Mouse (Mus musculus) stomach, embryonic 15.5 days (tissue): Measurements from ENCODE around the gene Hspa12a. TPM values are rescaled to one million over a fixed set of nuclear protein-coding genes. Genes with fewer than 3 reads are reported as not detected.

Experiments used
- ATAC-seq: fragments of 200-750 bp; cut with Nextera tagmentation; 2 replicates; pipeline ENCODE4 v1.8.0; 2017; ENCODE audit warnings: low read depth, moderate number of reproducible peaks, moderate TSS enrichment; ENCODE audit not compliant: insufficient read depth, low FRiP score
- H3K27ac ChIP-seq: fragments of 300-500 bp; sonication (generic); 2 replicates; pipeline ENCODE4 v1.5.1; 2015; ENCODE audit warnings: mild to moderate bottlenecking, inconsistent platforms
- H3K27me3 ChIP-seq: fragments of 300-500 bp; sonication (generic); replicated peaks from 2 replicates; pipeline ENCODE4 v1.6.1; 2015; ENCODE audit warnings: inconsistent platforms
- H3K36me3 ChIP-seq: fragments of 300-500 bp; sonication (generic); 2 replicates; pipeline ENCODE4 v1.6.1; 2015; ENCODE audit warnings: inconsistent platforms
- H3K4me1 ChIP-seq: fragments of 300-500 bp; sonication (generic); 2 replicates; pipeline ENCODE4 v1.6.1; 2015; ENCODE audit warnings: inconsistent platforms
- H3K4me2 ChIP-seq: fragments of 300-500 bp; sonication (generic); 2 replicates; pipeline ENCODE4 v1.6.1; 2015; ENCODE audit warnings: mild to moderate bottlenecking, inconsistent platforms
- H3K4me3 ChIP-seq: fragments of 300-500 bp; sonication (generic); replicated peaks from 2 replicates; pipeline ENCODE4 v1.5.1; 2015; ENCODE audit warnings: inconsistent platforms
- H3K9ac ChIP-seq: fragments of 300-500 bp; sonication (generic); 2 replicates; pipeline ENCODE4 v1.6.1; 2015; ENCODE audit warnings: inconsistent platforms
- H3K9me3 ChIP-seq: fragments of 300-500 bp; sonication (generic); 2 replicates; pipeline ENCODE4 v1.6.1; 2016; ENCODE audit warnings: inconsistent platforms
- WGBS: fragments of 180-500 bp; shearing (Covaris S2); methylation state at CpG from one replicate; pipeline ENCODE4 v1.1.7; 2015; 5-methylcytosine and 5-hydroxymethylcytosine counted together
- polyA plus RNA-seq: library from polyadenylated mRNA; unstranded; fragments of >200 nt; fragmentation: Nextera tagmentation; extraction: Ambion mirVana; gene quantifications from 2 replicates; pipeline ENCODE4 v1.2.1, GENCODE M21; 2015

Hspa12a gene
- polyA plus RNA-seq, 1 experiment from 2014 or later, result 6.0 TPM

DNA sequence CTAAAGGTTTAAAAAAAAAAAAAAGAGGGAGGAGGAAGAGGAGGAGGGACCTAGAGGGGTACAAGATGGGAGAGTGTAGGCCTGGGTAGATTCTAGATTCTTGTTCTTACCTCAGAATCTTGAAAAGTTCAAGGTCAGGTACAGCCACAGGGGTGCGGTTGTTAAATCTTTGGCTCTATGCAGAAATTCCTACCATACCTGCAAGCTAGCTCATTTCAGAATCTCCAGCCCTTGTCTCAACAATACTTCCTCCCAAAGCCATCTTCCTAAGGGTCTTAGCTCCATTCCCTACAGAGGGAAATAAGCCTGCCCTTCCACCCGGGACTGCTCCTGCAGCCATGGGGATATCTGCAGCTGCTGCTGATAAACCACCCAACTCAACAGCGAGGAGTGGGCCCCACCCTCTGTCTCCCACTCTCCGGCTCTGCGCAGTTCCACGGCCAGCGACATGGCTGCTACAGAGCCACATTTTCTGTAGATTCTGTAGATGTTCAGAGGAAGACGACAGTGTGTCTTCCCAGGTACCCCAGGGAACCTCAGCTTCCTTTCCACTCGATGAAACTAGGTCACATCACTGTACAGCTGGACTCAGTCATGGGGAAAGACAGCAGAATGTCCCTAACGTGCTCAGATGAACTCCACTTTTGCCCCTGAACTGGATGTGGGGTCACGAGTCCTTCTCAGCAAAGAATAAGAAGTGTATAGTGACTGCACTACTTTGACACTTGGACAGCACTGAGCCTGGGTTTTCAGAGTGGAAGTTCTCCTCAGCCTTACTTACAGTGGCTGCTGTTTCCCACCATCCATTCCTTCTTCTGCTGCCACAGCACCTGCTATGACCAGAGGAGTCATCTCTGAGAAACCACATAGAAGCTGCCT, 70.8 kb downstream of the Hspa12a start:
- Histone ChIP-seq H3K27ac (no peak overlapping the region), H3K27me3 (no peaks in the 10 kb centered on the region), H3K9me3 (no peaks in the 10 kb centered on the region), H3K4me1 (no peaks in the 10 kb centered on the region), H3K9ac (no peak overlapping the region), H3K4me2 (no peak overlapping the region), H3K4me3 (no peak overlapping the region), H3K36me3 (no peaks in the 10 kb centered on the region)
- WGBS, result 72% methylated on average over 11 of the region's 11 CpGs
- no peak for ATAC-seq

GRCm38 (mm10) chr19:58871878-58872277, 71.6 kb downstream of the Hspa12a start:
- Histone ChIP-seq H3K4me1 (no peaks in the 10 kb centered on the region), H3K36me3 (no peaks in the 10 kb centered on the region), H3K4me2 (no peak overlapping the region), H3K27ac (no peak overlapping the region), H3K9me3 (no peaks in the 10 kb centered on the region), H3K27me3 (no peaks in the 10 kb centered on the region), H3K9ac (no peak overlapping the region), H3K4me3 (no peak overlapping the region)
- WGBS, result 53% methylated on average over 6 of the region's 6 CpGs
- ATAC-seq, result no peak

GRCm38 (mm10) chr19:58866651-58867050, 76.8 kb downstream of the Hspa12a start:
- H3K27ac ChIP-seq, result no peak overlapping the region
- no peaks in the 10 kb centered on the region for H3K4me1 ChIP-seq
- WGBS, result 36% methylated on average over 4 of the region's 4 CpGs
- no peak overlapping the region for H3K9ac ChIP-seq
- H3K4me2 ChIP-seq, result no peak overlapping the region
- H3K4me3 ChIP-seq, result no peak overlapping the region
- no peaks in the 10 kb centered on the region for H3K9me3 ChIP-seq
- no peaks in the 10 kb centered on the region for H3K27me3 ChIP-seq
- no peaks in the 10 kb centered on the region for H3K36me3 ChIP-seq
- no peak for ATAC-seq

GRCm38 (mm10) chr19:58865224-58865623, 78.2 kb downstream of the Hspa12a start:
- Histone ChIP-seq H3K4me1 (peaks cover 9% of the 10 kb centered on the region), H3K9ac (no peak overlapping the region), H3K4me3 (no peak overlapping the region), H3K27me3 (no peaks in the 10 kb centered on the region), H3K27ac (no peak overlapping the region), H3K36me3 (no peaks in the 10 kb centered on the region), H3K4me2 (no peak overlapping the region), H3K9me3 (no peaks in the 10 kb centered on the region)
- no peak for ATAC-seq
- 45% methylated on average over 5 of the region's 5 CpGs for WGBS

DNA sequence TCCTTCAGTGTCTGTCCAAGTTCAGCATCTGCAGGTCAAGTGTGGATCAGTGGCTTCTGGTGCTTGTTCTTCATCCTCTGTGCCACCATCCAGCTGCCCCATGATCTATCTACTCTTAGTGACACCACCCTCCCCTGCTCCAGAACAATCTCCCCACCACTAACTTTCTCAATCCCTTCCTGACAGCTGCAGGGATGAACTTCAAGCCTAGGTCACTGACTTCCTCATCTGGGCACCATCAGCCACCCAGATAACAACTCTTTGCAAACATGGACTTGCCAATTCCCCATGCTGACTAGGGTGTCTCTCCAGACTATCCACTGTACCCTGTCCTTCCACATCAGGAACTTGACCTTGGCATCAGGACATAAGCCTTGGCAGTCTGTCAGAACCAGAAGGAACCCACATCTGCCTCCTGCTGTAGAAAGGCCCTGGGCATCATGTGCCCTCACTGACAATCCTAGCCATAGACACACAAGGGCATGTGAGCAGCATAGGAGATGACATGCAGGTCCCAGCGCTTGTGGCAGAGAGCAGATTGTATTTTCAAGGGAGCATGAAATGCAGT, 79.4 kb downstream of the Hspa12a start:
- H3K4me3 ChIP-seq, result no peak overlapping the region
- peaks cover 19% of the 10 kb centered on the region for H3K4me1 ChIP-seq
- ATAC-seq, result no peak
- H3K9ac ChIP-seq, result no peak overlapping the region
- no peaks in the 10 kb centered on the region; the same call in 1 of the 2 replicates for H3K27me3 ChIP-seq
- H3K36me3 ChIP-seq, result no peaks in the 10 kb centered on the region
- WGBS, result 95% methylated on average over 1 of the region's 1 CpGs
- no peaks in the 10 kb centered on the region for H3K9me3 ChIP-seq
- no peak overlapping the region for H3K4me2 ChIP-seq
- H3K27ac ChIP-seq, result no peak overlapping the region

DNA sequence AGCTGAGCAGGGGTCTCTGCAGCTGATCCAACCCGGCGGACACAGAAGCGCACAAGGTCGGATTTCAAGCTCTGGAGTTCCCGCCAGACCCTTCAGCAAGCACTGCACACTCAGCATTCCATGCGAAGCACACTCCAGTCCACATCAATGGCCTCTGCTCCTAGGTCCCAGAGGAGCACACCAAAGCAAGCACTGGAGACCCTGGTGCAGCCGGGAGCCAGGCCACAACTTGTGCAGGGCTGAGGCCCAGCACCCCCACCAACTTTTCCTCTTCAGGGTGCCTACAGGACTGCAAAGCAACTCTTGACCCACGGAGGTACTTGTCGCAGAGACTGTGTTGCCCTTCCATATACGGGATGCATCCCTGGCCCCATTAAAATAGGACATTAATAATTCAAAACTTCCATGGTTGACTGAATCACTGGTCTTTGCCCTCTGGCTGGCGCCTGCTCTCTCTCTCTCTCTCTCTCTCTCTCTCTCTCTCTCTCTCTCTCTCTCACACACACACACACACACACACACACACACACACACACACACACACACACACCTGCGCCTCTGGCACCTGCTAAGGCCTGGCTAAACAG, 82.2 kb downstream of the Hspa12a start:
- H3K27ac ChIP-seq, result peak overlapping the region; percentile 44; the same call in 1 of the 2 replicates
- no peak; the same call in 1 of the 2 replicates for ATAC-seq
- H3K4me3 ChIP-seq, result peak overlapping the region; percentile 66
- H3K4me1 ChIP-seq, result peaks cover 19% of the 10 kb centered on the region
- no peaks in the 10 kb centered on the region; the same call in 1 of the 2 replicates for H3K27me3 ChIP-seq
- H3K9me3 ChIP-seq, result no peaks in the 10 kb centered on the region
- H3K9ac ChIP-seq, result no peak overlapping the region
- H3K4me2 ChIP-seq, result peak overlapping the region; percentile 97
- H3K36me3 ChIP-seq, result no peaks in the 10 kb centered on the region
- 22% methylated on average over 12 of the region's 12 CpGs for WGBS

DNA sequence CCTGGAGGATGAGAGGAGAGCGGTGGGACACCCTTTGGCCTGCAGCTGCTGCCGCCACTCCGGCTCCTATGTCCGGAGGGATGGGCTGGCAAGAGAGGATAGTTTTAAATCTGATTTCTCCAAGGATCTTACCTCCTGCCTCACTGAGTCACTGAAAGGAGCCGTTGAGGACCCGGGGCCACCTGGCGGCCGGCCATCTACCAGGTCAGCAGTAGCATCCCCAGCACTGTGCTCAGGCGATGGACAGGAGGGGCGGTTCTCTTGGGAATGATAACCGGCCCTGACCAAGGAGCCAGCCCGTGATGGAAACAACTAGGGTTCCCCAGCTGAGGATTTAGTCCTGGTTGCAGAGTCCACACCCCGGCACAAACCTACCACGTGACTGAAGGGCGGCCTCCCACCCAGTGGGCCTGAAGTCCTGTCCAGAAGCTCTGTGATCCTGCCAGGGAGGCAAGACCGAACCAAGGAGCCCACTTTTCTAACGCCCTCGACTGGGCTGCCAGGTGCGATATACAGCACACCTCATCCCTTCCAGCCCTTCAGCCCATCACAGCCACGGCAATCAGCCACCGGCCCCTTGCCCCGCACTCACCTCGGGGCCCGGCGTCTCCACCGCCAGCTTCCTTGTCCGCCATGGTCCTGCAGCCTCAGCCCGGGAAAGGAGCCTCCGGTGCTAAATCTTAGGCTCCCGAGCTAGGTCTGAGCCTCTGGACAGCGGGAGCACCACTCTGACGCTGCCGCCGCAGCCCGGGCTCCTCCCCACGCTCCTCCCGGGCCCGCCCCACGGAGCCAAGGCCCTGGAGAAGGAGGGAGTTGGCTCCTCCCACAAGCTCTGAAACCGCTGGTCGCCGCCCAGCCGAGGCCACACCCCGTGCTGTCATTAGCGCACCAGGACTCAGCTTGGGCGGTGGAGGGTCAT, 82.9 kb downstream of the Hspa12a start:
- no peaks in the 10 kb centered on the region for H3K9me3 ChIP-seq
- WGBS, result under 1% methylated on average over 46 of the region's 46 CpGs
- H3K27me3 ChIP-seq, result no peaks in the 10 kb centered on the region; the same call in 1 of the 2 replicates
- peak overlapping the region; percentile 29 for H3K9ac ChIP-seq
- no peaks in the 10 kb centered on the region for H3K36me3 ChIP-seq
- peaks cover 19% of the 10 kb centered on the region for H3K4me1 ChIP-seq
- peak; percentile 91 for ATAC-seq
- peak overlapping the region; percentile 51 for H3K27ac ChIP-seq
- peak overlapping the region; percentile 97 for H3K4me2 ChIP-seq
- H3K4me3 ChIP-seq, result peak overlapping the region; percentile 66

- H3K4me2 ChIP-seq, result peak overlapping the region; percentile 97
- H3K36me3 ChIP-seq, result no peaks in the 10 kb centered on the region
- 1% methylated on average over 14 of the region's 14 CpGs for WGBS
- peaks cover 19% of the 10 kb centered on the region for H3K4me1 ChIP-seq
- no peaks in the 10 kb centered on the region for H3K9me3 ChIP-seq
- H3K9ac ChIP-seq, result no peak overlapping the region
- no peak for ATAC-seq
- no peaks in the 10 kb centered on the region; the same call in 1 of the 2 replicates for H3K27me3 ChIP-seq
- no peak overlapping the region for H3K27ac ChIP-seq
- peak overlapping the region; percentile 66 for H3K4me3 ChIP-seq
Measured at GRCm38 (mm10) chr19:58859831-58860254, 83.6 kb downstream of the Hspa12a start.

DNA sequence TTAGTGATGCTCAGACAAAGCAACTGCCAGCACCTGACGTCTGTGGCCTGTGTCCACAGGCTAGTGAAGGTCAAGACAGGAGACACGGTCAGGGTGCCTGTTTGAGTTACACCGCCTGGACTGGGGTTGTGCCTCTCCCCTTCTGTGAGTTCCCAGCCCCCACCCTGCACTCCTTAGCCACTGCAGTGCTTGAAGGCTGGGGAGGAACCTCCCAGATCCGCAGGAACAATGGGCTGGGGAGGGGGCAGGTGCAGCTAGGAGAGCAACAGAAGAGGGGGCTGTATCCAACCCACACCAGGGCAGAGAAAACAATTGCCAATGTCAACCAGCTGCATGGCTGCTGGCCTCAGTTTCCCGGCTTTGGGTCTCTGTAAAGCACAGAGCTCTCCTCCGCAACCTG, 84.1 kb downstream of the Hspa12a start:
- Histone ChIP-seq H3K36me3 (no peaks in the 10 kb centered on the region), H3K4me3 (peak overlapping the region; percentile 66), H3K9ac (no peak overlapping the region), H3K4me2 (peak overlapping the region; percentile 97), H3K9me3 (no peaks in the 10 kb centered on the region), H3K4me1 (peaks cover 19% of the 10 kb centered on the region), H3K27ac (no peak overlapping the region), H3K27me3 (no peaks in the 10 kb centered on the region; the same call in 1 of the 2 replicates)
- WGBS, result 28% methylated on average over 6 of the region's 6 CpGs
- ATAC-seq, result no peak

DNA sequence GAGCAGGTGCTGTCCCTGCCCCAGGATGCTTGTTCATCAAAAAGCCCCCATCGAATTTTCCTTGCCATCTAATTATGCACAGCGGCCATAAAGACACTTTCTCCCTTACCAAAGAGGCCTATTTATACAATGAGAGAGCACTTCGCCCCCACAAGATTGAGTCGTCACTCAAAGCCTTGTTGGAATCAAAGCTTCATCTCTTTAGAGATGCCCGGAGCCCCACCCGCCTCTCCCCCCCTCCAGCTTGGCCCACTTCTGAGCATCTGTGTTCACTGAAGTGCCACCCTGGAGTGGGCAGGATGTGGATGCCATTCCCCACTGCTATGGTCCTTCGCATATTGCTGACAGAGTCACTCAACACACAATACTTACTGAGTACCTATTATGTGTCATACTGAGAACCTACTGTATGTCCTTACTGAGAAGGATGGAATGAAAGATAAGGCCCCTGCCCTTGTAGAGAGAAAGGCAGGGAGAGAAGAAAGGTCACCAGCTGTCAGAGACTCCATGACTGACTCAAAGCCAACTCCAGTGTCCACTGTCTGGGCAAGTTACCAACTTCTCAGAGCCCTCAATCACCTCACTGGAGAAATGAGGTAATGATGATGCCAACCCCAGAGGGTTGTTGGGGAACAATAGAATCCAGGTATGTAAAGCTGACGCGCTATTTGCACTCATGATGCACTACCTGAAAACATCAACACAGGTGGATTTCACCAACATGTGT, 87.2 kb downstream of the Hspa12a start:
- 84% methylated on average over 9 of the region's 9 CpGs for whole genome bisulfite sequencing
- H3K27ac ChIP-seq, result no peak overlapping the region
- no peaks in the 10 kb centered on the region for H3K36me3 ChIP-seq
- ATAC-seq, result no peak
- no peak overlapping the region for H3K4me3 ChIP-seq
- H3K9me3 ChIP-seq, result no peaks in the 10 kb centered on the region
- no peaks in the 10 kb centered on the region; the same call in 1 of the 2 replicates for H3K27me3 ChIP-seq
- no peak overlapping the region for H3K9ac ChIP-seq
- peaks cover 18% of the 10 kb centered on the region for H3K4me1 ChIP-seq
- no peak overlapping the region for H3K4me2 ChIP-seq

DNA sequence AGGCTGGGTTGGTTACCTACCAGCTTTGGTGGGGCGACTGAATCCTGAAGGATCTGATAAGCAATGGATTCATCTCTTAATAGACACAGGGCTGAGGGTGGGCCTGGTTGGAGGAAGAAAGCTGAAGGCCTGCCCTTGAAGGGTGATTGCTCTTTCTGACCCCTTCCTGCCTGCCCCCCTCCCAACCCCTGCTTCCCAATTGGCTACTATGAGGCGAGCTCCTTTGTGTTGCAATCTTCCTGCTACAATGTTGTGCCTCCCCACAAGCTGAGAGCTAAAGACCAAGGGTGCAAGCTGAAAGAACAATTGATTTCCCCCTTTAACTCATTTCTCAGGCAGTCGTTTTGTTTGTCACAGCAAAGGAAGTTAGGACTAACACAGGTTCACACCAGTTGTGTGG, 88.6 kb downstream of the Hspa12a start:
- 69% methylated on average over 3 of the region's 3 CpGs for WGBS
- no peak for ATAC-seq
- Histone ChIP-seq H3K9ac (no peak overlapping the region), H3K4me1 (peaks cover 7% of the 10 kb centered on the region), H3K27ac (no peak overlapping the region), H3K27me3 (no peaks in the 10 kb centered on the region; the same call in 1 of the 2 replicates), H3K9me3 (no peaks in the 10 kb centered on the region), H3K4me2 (no peak overlapping the region), H3K36me3 (no peaks in the 10 kb centered on the region), H3K4me3 (no peak overlapping the region)
